Mouse (Mus musculus) cerebellum, adult 2 months (tissue): ENCODE results near the gene Tep1.

Experiments used
- CTCF ChIP-seq: fragments of 200-500 bp; IDR thresholded peaks from 2 replicates; pipeline ENCODE4 v1.5.1; 2011; ENCODE audit warnings: low read depth, mild to moderate bottlenecking, control low read depth, low read length, moderate library complexity, borderline replicate concordance; ENCODE audit not compliant: insufficient read depth
- POLR2A ChIP-seq: fragments of 200-500 bp; IDR thresholded peaks from 2 replicates; pipeline ENCODE4 v1.6.1; 2011; ENCODE audit warnings: low read length, control low read depth, borderline replicate concordance; ENCODE audit not compliant: insufficient read depth

GRCm38 (mm10) chr14:50823240-50823639, 47.1 kb downstream of the Tep1 start:
- TF ChIP-seq CTCF (no peak), POLR2A (no peak)
